Mouse (Mus musculus): ENCODE data around the gene Kif26b.

DNA sequence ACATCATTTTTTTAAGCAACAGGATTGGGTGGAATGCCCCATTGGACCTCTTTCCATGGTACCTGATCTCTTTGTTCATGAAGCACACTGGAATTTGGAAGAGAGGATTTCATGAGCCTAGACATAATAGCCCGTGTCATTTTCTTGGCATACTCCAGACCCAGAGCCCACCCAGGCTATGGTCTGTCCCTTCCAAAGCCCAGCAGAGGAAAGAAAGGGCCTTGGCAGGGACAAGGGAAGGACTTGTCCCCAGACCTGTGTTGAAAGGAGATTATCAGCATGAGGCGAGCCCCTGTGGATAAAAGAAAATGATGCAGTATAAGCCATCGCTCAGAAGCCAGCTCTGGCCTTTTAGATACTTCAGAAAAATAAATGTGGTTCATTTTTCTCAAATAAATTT, 196.6 kb downstream of the Kif26b start:
- TF ChIP-seq POLR2A (IDR thresholded peaks at IDR 0.05; ENCODE audit: insufficient read depth, low read depth, low read length) (no peak), CTCF (IDR thresholded peaks at IDR 0.05; ENCODE audit: insufficient read depth, low read depth, low read length) (no peak)
